Mouse (Mus musculus) stomach, embryonic 14.5 days (tissue): ENCODE data around the gene Szt2. TPM values are rescaled to one million over a fixed set of nuclear protein-coding genes. Genes with fewer than 3 reads are reported as not detected.

ENCODE experiments used
- ATAC-seq: fragments of 200-750 bp; cut with Nextera tagmentation; 2 replicates; pipeline ENCODE4 v1.8.0; 2017; ENCODE audit warnings: low read depth, moderate TSS enrichment; ENCODE audit not compliant: insufficient number of reproducible peaks, insufficient read depth, low FRiP score
- H3K27ac ChIP-seq: fragments of 300-500 bp; sonication (generic); 2 replicates; pipeline ENCODE4 v1.5.1; 2014; ENCODE audit warnings: mild to moderate bottlenecking, low read length, moderate library complexity, mixed read lengths
- H3K27me3 ChIP-seq: fragments of 300-500 bp; sonication (generic); 2 replicates; pipeline ENCODE4 v1.6.1; 2014; ENCODE audit warnings: low read length, control low read depth, mixed read lengths; ENCODE audit not compliant: control insufficient read depth, insufficient read depth
- H3K36me3 ChIP-seq: fragments of 300-500 bp; sonication (generic); 2 replicates; pipeline ENCODE4 v1.6.1; 2014; ENCODE audit warnings: mild to moderate bottlenecking, control low read depth, low read length, moderate library complexity, mixed read lengths; ENCODE audit not compliant: control insufficient read depth, insufficient read depth
- H3K4me1 ChIP-seq: fragments of 300-500 bp; sonication (generic); 2 replicates; pipeline ENCODE4 v1.6.1; 2014; ENCODE audit warnings: low read length, control low read depth, mixed read lengths; ENCODE audit not compliant: control insufficient read depth, insufficient read depth
- H3K4me2 ChIP-seq: fragments of 300-500 bp; sonication (generic); replicated peaks from 2 replicates; pipeline ENCODE4 v1.6.1; 2014; ENCODE audit warnings: low read depth, low read length, control low read depth
- H3K4me3 ChIP-seq: fragments of 300-500 bp; sonication (generic); 2 replicates; pipeline ENCODE4 v1.5.1; 2014; ENCODE audit warnings: low read depth, low read length, control low read depth
- H3K9ac ChIP-seq: fragments of 300-500 bp; sonication (generic); replicated peaks from 2 replicates; pipeline ENCODE4 v1.6.1; 2014; ENCODE audit warnings: low read depth, mild to moderate bottlenecking, control low read depth, low read length, moderate library complexity, mixed read lengths
- H3K9me3 ChIP-seq: fragments of 300-500 bp; sonication (generic); 2 replicates; pipeline ENCODE4 v1.6.1; 2016; ENCODE audit warnings: low read depth, low read length, control low read depth; ENCODE audit not compliant: control insufficient read depth
- WGBS: fragments of 180-500 bp; shearing (Covaris S2); extraction: QIAGEN DNeasy Blood & Tissue Kit; methylation state at CpG from one replicate; pipeline ENCODE4 v1.1.7; 2014; 5-methylcytosine and 5-hydroxymethylcytosine counted together
- polyA plus RNA-seq: library from polyadenylated mRNA; unstranded; fragments of >200 nt; fragmentation: Nextera tagmentation; extraction: Ambion mirVana; gene quantifications from 2 replicates; pipeline ENCODE4 v1.2.1, GENCODE M21; 2014

Szt2 gene
- polyA plus RNA-seq, 1 experiment from 2014 or later: 14.5 TPM

GRCm38 (mm10) chr4:118341447-118341846, 67.6 kb downstream of the Szt2 start:
- H3K36me3 ChIP-seq: no peaks in the 10 kb centered on the region
- 72% methylated on average over 3 of the region's 3 CpGs for WGBS

GRCm38 (mm10) chr4:118336658-118337057, 72.4 kb downstream of the Szt2 start:
- Histone ChIP-seq H3K27ac (no peak overlapping the region), H3K9me3 (no peaks in the 10 kb centered on the region), H3K4me2 (no peak overlapping the region), H3K27me3 (no peaks in the 10 kb centered on the region), H3K36me3 (no peaks in the 10 kb centered on the region), H3K4me3 (no peak overlapping the region), H3K9ac (no peak overlapping the region), H3K4me1 (no peaks in the 10 kb centered on the region)
- 11% methylated on average over 7 of the region's 7 CpGs for WGBS
- ATAC-seq: no peak

More at GRCm38 (mm10) chr4:118341447-118341846, 67.6 kb downstream of the Szt2 start:
- no peaks in the 10 kb centered on the region for H3K4me1 ChIP-seq
- H3K4me2 ChIP-seq: no peak overlapping the region
- no peak overlapping the region for H3K27ac ChIP-seq
- H3K9ac ChIP-seq: no peak overlapping the region
- H3K9me3 ChIP-seq: no peaks in the 10 kb centered on the region
- ATAC-seq: no peak
- no peak overlapping the region for H3K4me3 ChIP-seq
- H3K27me3 ChIP-seq: no peaks in the 10 kb centered on the region

- Histone ChIP-seq H3K4me1 (no peaks in the 10 kb centered on the region), H3K9ac (no peak overlapping the region), H3K27me3 (no peaks in the 10 kb centered on the region), H3K4me3 (no peak overlapping the region), H3K36me3 (no peaks in the 10 kb centered on the region), H3K27ac (no peak overlapping the region), H3K9me3 (no peaks in the 10 kb centered on the region), H3K4me2 (no peak overlapping the region)
- no peak for ATAC-seq
- 68% methylated on average over 4 of the region's 4 CpGs for WGBS
Measured at GRCm38 (mm10) chr4:118335991-118336390, 73.1 kb downstream of the Szt2 start.

GRCm38 (mm10) chr4:118331777-118332176, 77.3 kb downstream of the Szt2 start:
- 41% methylated on average over 4 of the region's 4 CpGs for WGBS
- Histone ChIP-seq H3K9ac (no peak overlapping the region), H3K4me3 (no peak overlapping the region), H3K36me3 (no peaks in the 10 kb centered on the region), H3K27ac (0 out of 2 replicates have a peak overlapping the region, but pooled peaks have one; percentile 15), H3K27me3 (no peaks in the 10 kb centered on the region), H3K4me2 (no peak overlapping the region), H3K4me1 (no peaks in the 10 kb centered on the region), H3K9me3 (no peaks in the 10 kb centered on the region)
- no peak for ATAC-seq

- Histone ChIP-seq H3K4me1 (no peaks in the 10 kb centered on the region), H3K27ac (no peak overlapping the region)
Measured at GRCm38 (mm10) chr4:118326476-118326875, 82.6 kb downstream of the Szt2 start.

GRCm38 (mm10) chr4:118320636-118321035, 88.4 kb downstream of the Szt2 start:
- Histone ChIP-seq H3K9me3 (no peaks in the 10 kb centered on the region), H3K4me3 (no peak overlapping the region), H3K9ac (no peak overlapping the region), H3K4me2 (no peak overlapping the region), H3K27me3 (no peaks in the 10 kb centered on the region), H3K27ac (no peak overlapping the region), H3K4me1 (no peaks in the 10 kb centered on the region), H3K36me3 (no peaks in the 10 kb centered on the region)
- WGBS: 31% methylated on average over 2 of the region's 2 CpGs
- no peak for ATAC-seq

More at GRCm38 (mm10) chr4:118326476-118326875, 82.6 kb downstream of the Szt2 start:
- Histone ChIP-seq H3K4me3 (no peak overlapping the region), H3K4me2 (no peak overlapping the region), H3K9me3 (no peaks in the 10 kb centered on the region), H3K36me3 (no peaks in the 10 kb centered on the region), H3K9ac (no peak overlapping the region), H3K27me3 (no peaks in the 10 kb centered on the region)
- no peak for ATAC-seq
- 51% methylated on average over 7 of the region's 7 CpGs for WGBS

- Histone ChIP-seq H3K4me2 (no peak overlapping the region), H3K27me3 (no peaks in the 10 kb centered on the region), H3K4me3 (no peak overlapping the region), H3K4me1 (no peaks in the 10 kb centered on the region), H3K9ac (no peak overlapping the region), H3K27ac (no peak overlapping the region), H3K36me3 (no peaks in the 10 kb centered on the region), H3K9me3 (no peaks in the 10 kb centered on the region)
- WGBS: 30% methylated on average over 8 of the region's 8 CpGs
- ATAC-seq: peak; percentile 56; the same call in 1 of the 2 replicates
Measured at GRCm38 (mm10) chr4:118319706-118320344, 89.2 kb downstream of the Szt2 start.

GRCm38 (mm10) chr4:118316662-118317061, 92.4 kb downstream of the Szt2 start:
- ATAC-seq: no peak
- no peak overlapping the region for H3K4me2 ChIP-seq
- 66% methylated on average over 4 of the region's 4 CpGs for WGBS
- H3K9ac ChIP-seq: no peak overlapping the region
- H3K4me3 ChIP-seq: no peak overlapping the region
- H3K27me3 ChIP-seq: no peaks in the 10 kb centered on the region
- H3K9me3 ChIP-seq: no peaks in the 10 kb centered on the region
- no peak overlapping the region for H3K27ac ChIP-seq
- no peaks in the 10 kb centered on the region for H3K36me3 ChIP-seq
- H3K4me1 ChIP-seq: no peaks in the 10 kb centered on the region

GRCm38 (mm10) chr4:118315286-118315685, 93.8 kb downstream of the Szt2 start:
- H3K27ac ChIP-seq: no peak overlapping the region
- no peaks in the 10 kb centered on the region for H3K9me3 ChIP-seq
- no peaks in the 10 kb centered on the region for H3K4me1 ChIP-seq
- H3K36me3 ChIP-seq: no peaks in the 10 kb centered on the region
- no peak for ATAC-seq
- 27% methylated on average over 8 of the region's 8 CpGs for WGBS
- no peak overlapping the region for H3K4me3 ChIP-seq
- H3K27me3 ChIP-seq: no peaks in the 10 kb centered on the region
- no peak overlapping the region for H3K4me2 ChIP-seq
- H3K9ac ChIP-seq: 0 out of 2 replicates have a peak overlapping the region, but pooled peaks have one; percentile 6
